ENCODE assay signal across 20 mouse cellular contexts in genomic region chr3:30220701-30221412, GRCm38 (mm10).
A peak's percentile ranks its signal among the peaks of the same experiment; 100 is the strongest.
DNase-seq lines count a peak whose midpoint lies in the region; ATAC-seq and TF ChIP-seq lines count a peak whose summit lies in the region.
"Had no signal": no experiment of that assay in that cellular context is flagged by ENCODE, and none has a peak within 500 bp of the region (broad histone marks: within the 10 kb centered on the region; RNA-seq: fewer than 3 reads in every experiment).

No protein-coding gene starts in this region.

- no peaks in the 10 kb centered on the region for H3K9me3 ChIP-seq in forebrain, embryonic 10.5 days
- no peaks in the 10 kb centered on the region for H3K9me3 ChIP-seq in forebrain, embryonic 15.5 days
- H3K9me3 ChIP-seq in midbrain, embryonic 11.5 days (ENCODE audit: control insufficient read depth, low read length), result no peaks in the 10 kb centered on the region
- H3K9me3 ChIP-seq in midbrain, postnatal 0 days (ENCODE audit: low read length), result no peaks in the 10 kb centered on the region
- no peaks in the 10 kb centered on the region for H3K9me3 ChIP-seq in hindbrain, embryonic 14.5 days (ENCODE audit: control insufficient read depth, low read length)
- H3K9me3 ChIP-seq in heart, embryonic 11.5 days (replicated peaks; ENCODE audit: control insufficient read depth, low read length), result no peaks in the 10 kb centered on the region
- H3K9me3 ChIP-seq: embryonic facial prominence, embryonic 15.5 days; heart, embryonic 12.5 days; hindbrain, embryonic 15.5 days; liver, embryonic 12.5 days; neural tube, embryonic 13.5 days; stomach, embryonic 15.5 days had no signal

- DNase-seq in forebrain, embryonic 10.5 days (ENCODE audit: extremely low spot score, low spot score), result peak; percentile 34
- DNase-seq in midbrain, embryonic 11.5 days (ENCODE audit: low spot score, missing footprints), result peak; percentile 96
- DNase-seq in midbrain, postnatal 0 days (ENCODE audit: low spot score), result no peak
- no peak for DNase-seq in hindbrain, embryonic 14.5 days (ENCODE audit: low spot score)
- peak; percentile 30 for DNase-seq in retina, postnatal 1 day
- no peak for DNase-seq in thymus, postnatal 0 days (ENCODE audit: low spot score)
- DNase-seq: adrenal gland, postnatal 14 days; cerebellum, postnatal 10 days; gastrocnemius, postnatal 36 days; kidney, adult 18-20 months; kidney, postnatal 25 days; thymus, postnatal 25 days had no signal

- peak overlapping the region; percentile 68 for H3K27ac ChIP-seq in forebrain, embryonic 10.5 days
- H3K27ac ChIP-seq in forebrain, embryonic 15.5 days (replicated peaks), result no peak overlapping the region
- H3K27ac ChIP-seq in midbrain, embryonic 11.5 days (ENCODE audit: low read depth, low read length), result peak overlapping the region; percentile 6; the same call in 1 of the 2 replicates
- no peak overlapping the region for H3K27ac ChIP-seq in midbrain, postnatal 0 days (ENCODE audit: low read depth, low read length)
- H3K27ac ChIP-seq in hindbrain, embryonic 14.5 days, result no peak overlapping the region
- no peak overlapping the region for H3K27ac ChIP-seq in heart, embryonic 11.5 days (ENCODE audit: low read depth, low read length)
- H3K27ac ChIP-seq: embryonic facial prominence, embryonic 15.5 days; hindbrain, embryonic 15.5 days; liver, embryonic 12.5 days; neural tube, embryonic 13.5 days; stomach, embryonic 15.5 days had no signal

- TF ChIP-seq CTCF in midbrain, postnatal 0 days (IDR thresholded peaks at IDR 0.05), result no peak

- ATAC-seq in forebrain, embryonic 15.5 days (replicated peaks), result no peak
- peak; percentile 84 for ATAC-seq in midbrain, embryonic 11.5 days (ENCODE audit: low FRiP score)
- ATAC-seq in midbrain, postnatal 0 days (ENCODE audit: low FRiP score), result no peak
- no peak for ATAC-seq in hindbrain, embryonic 14.5 days (ENCODE audit: low FRiP score)
- no peak for ATAC-seq in heart, embryonic 11.5 days (replicated peaks; ENCODE audit: insufficient number of reproducible peaks, low FRiP score, low TSS enrichment)
- ATAC-seq: liver, embryonic 12.5 days had no signal

- peaks cover 60% of the 10 kb centered on the region for H3K27me3 ChIP-seq in forebrain, embryonic 10.5 days (ENCODE audit: poor library complexity, severe bottlenecking)
- H3K27me3 ChIP-seq in forebrain, embryonic 15.5 days, result peaks cover 48% of the 10 kb centered on the region
- peaks cover 21% of the 10 kb centered on the region for H3K27me3 ChIP-seq in midbrain, embryonic 11.5 days (ENCODE audit: control insufficient read depth, insufficient read depth, low read length)
- H3K27me3 ChIP-seq in midbrain, postnatal 0 days (ENCODE audit: insufficient read depth, low read length), result peaks cover 27% of the 10 kb centered on the region
- H3K27me3 ChIP-seq in hindbrain, embryonic 14.5 days (ENCODE audit: control insufficient read depth, insufficient read depth, low read length), result peaks cover 52% of the 10 kb centered on the region
- H3K27me3 ChIP-seq in heart, embryonic 11.5 days (ENCODE audit: control insufficient read depth, insufficient read depth, low read length), result no peaks in the 10 kb centered on the region
- H3K27me3 ChIP-seq: heart, embryonic 12.5 days; stomach, embryonic 15.5 days had no signal

- H3K9ac ChIP-seq in forebrain, embryonic 15.5 days (replicated peaks), result no peak overlapping the region
- H3K9ac ChIP-seq in midbrain, embryonic 11.5 days (ENCODE audit: low read length), result no peak overlapping the region
- no peak overlapping the region for H3K9ac ChIP-seq in midbrain, postnatal 0 days (replicated peaks; ENCODE audit: low read length, poor library complexity, severe bottlenecking)
- H3K9ac ChIP-seq in hindbrain, embryonic 14.5 days, result no peak overlapping the region
- no peak overlapping the region for H3K9ac ChIP-seq in heart, embryonic 11.5 days (ENCODE audit: low read depth, low read length)
- H3K9ac ChIP-seq: embryonic facial prominence, embryonic 15.5 days; heart, embryonic 12.5 days; hindbrain, embryonic 15.5 days; liver, embryonic 12.5 days; neural tube, embryonic 13.5 days; stomach, embryonic 15.5 days had no signal

- H3K4me2 ChIP-seq in forebrain, embryonic 15.5 days (replicated peaks), result no peak overlapping the region
- H3K4me2 ChIP-seq in midbrain, embryonic 11.5 days, result peak overlapping the region; percentile 22; the same call in 1 of the 2 replicates
- H3K4me2 ChIP-seq in midbrain, postnatal 0 days (ENCODE audit: low read depth, low read length, poor library complexity, severe bottlenecking), result no peak overlapping the region
- peak overlapping the region; percentile 53; the same call in 1 of the 2 replicates for H3K4me2 ChIP-seq in hindbrain, embryonic 14.5 days (replicated peaks)
- H3K4me2 ChIP-seq in heart, embryonic 11.5 days, result no peak overlapping the region
- H3K4me2 ChIP-seq: heart, embryonic 12.5 days; liver, embryonic 12.5 days; neural tube, embryonic 13.5 days; stomach, embryonic 15.5 days had no signal

- H3K4me3 ChIP-seq in forebrain, embryonic 10.5 days, result peak overlapping the region; percentile 15; the same call in 1 of the 2 replicates
- H3K4me3 ChIP-seq in forebrain, embryonic 15.5 days, result no peak overlapping the region
- H3K4me3 ChIP-seq in midbrain, embryonic 11.5 days (ENCODE audit: low read depth, low read length), result no peak overlapping the region
- H3K4me3 ChIP-seq in midbrain, postnatal 0 days (ENCODE audit: low read depth, low read length), result no peak overlapping the region
- no peak overlapping the region for H3K4me3 ChIP-seq in hindbrain, embryonic 14.5 days (replicated peaks; ENCODE audit: low read length)
- H3K4me3 ChIP-seq in heart, embryonic 11.5 days (ENCODE audit: low read depth, low read length), result no peak overlapping the region
- H3K4me3 ChIP-seq: embryonic facial prominence, embryonic 15.5 days; heart, embryonic 12.5 days; hindbrain, embryonic 15.5 days; liver, embryonic 12.5 days; neural tube, embryonic 13.5 days; stomach, embryonic 15.5 days had no signal

- no peaks in the 10 kb centered on the region for H3K36me3 ChIP-seq in forebrain, embryonic 10.5 days (replicated peaks)
- no peaks in the 10 kb centered on the region for H3K36me3 ChIP-seq in forebrain, embryonic 15.5 days
- H3K36me3 ChIP-seq in midbrain, embryonic 11.5 days (ENCODE audit: control insufficient read depth, insufficient read depth, low read length), result no peaks in the 10 kb centered on the region
- no peaks in the 10 kb centered on the region for H3K36me3 ChIP-seq in midbrain, postnatal 0 days (ENCODE audit: insufficient read depth, low read length)
- H3K36me3 ChIP-seq in hindbrain, embryonic 14.5 days (replicated peaks; ENCODE audit: control insufficient read depth, insufficient read depth), result no peaks in the 10 kb centered on the region
- H3K36me3 ChIP-seq in heart, embryonic 11.5 days (ENCODE audit: control insufficient read depth, insufficient read depth, low read length), result no peaks in the 10 kb centered on the region
- H3K36me3 ChIP-seq: embryonic facial prominence, embryonic 15.5 days; heart, embryonic 12.5 days; hindbrain, embryonic 15.5 days; liver, embryonic 12.5 days; neural tube, embryonic 13.5 days; stomach, embryonic 15.5 days had no signal

- H3K4me1 ChIP-seq in forebrain, embryonic 10.5 days, result peaks cover 76% of the 10 kb centered on the region
- H3K4me1 ChIP-seq in forebrain, embryonic 15.5 days, result peaks cover 20% of the 10 kb centered on the region
- H3K4me1 ChIP-seq in midbrain, embryonic 11.5 days (ENCODE audit: control insufficient read depth, insufficient read depth, low read length), result peaks cover 36% of the 10 kb centered on the region
- H3K4me1 ChIP-seq in midbrain, postnatal 0 days (ENCODE audit: insufficient read depth, low read length), result no peaks in the 10 kb centered on the region
- peaks cover 14% of the 10 kb centered on the region for H3K4me1 ChIP-seq in hindbrain, embryonic 14.5 days (replicated peaks; ENCODE audit: control insufficient read depth, insufficient read depth, low read length)
- H3K4me1 ChIP-seq in heart, embryonic 11.5 days (ENCODE audit: control insufficient read depth, insufficient read depth, low read length), result peaks cover 9% of the 10 kb centered on the region; the same call in 1 of the 2 replicates
- H3K4me1 ChIP-seq: liver, embryonic 12.5 days; stomach, embryonic 15.5 days had no signal

- 19% methylated on average over 19 of the region's 19 CpGs for WGBS in forebrain, embryonic 10.5 days
- 13% methylated on average over 19 of the region's 19 CpGs for WGBS in forebrain, embryonic 15.5 days
- WGBS in midbrain, embryonic 11.5 days, result 12% methylated on average over 19 of the region's 19 CpGs
- WGBS in midbrain, postnatal 0 days, result 29% methylated on average over 19 of the region's 19 CpGs
- WGBS in hindbrain, embryonic 14.5 days, result 38% methylated on average over 19 of the region's 19 CpGs
- 62% methylated on average over 19 of the region's 19 CpGs for WGBS in heart, embryonic 11.5 days (ENCODE audit: insufficient replicate concordance)

Comparison
In these comparisons a context has a peak if more than half of its experiments do, and no peak if none do; other contexts are left out.
1. DNase-seq: peak in forebrain, embryonic 10.5 days (single experiment), midbrain, embryonic 11.5 days (single experiment) and retina, postnatal 1 day (single experiment); none in midbrain, postnatal 0 days (single experiment), hindbrain, embryonic 14.5 days (single experiment) and thymus, postnatal 0 days (single experiment).
2. H3K27ac ChIP-seq: peak in forebrain, embryonic 10.5 days (single experiment) and midbrain, embryonic 11.5 days (single experiment); none in forebrain, embryonic 15.5 days (single experiment), midbrain, postnatal 0 days (single experiment), hindbrain, embryonic 14.5 days (single experiment) and heart, embryonic 11.5 days (single experiment).
3. H3K4me2 ChIP-seq: peak in midbrain, embryonic 11.5 days (single experiment) and hindbrain, embryonic 14.5 days (single experiment); none in forebrain, embryonic 15.5 days (single experiment), midbrain, postnatal 0 days (single experiment) and heart, embryonic 11.5 days (single experiment).